Mouse (Mus musculus) intestine, postnatal 0 days (tissue): ENCODE results near the gene Tmem144. TPM values are rescaled to one million over a fixed set of nuclear protein-coding genes. Genes with fewer than 3 reads are reported as not detected.
"Not testable (repeated sequence)": the region's sequence is repeated elsewhere in the genome, so short reads cannot be mapped to it uniquely, and the experiment has no call there.

Experiments used
- ATAC-seq: fragments of 200-750 bp; cut with Nextera tagmentation; 2 replicates; pipeline ENCODE4 v1.8.0; 2017; ENCODE audit warnings: mild to moderate bottlenecking, moderate TSS enrichment, moderate library complexity
- H3K27ac ChIP-seq: fragments of 300-500 bp; sonication (generic); 2 replicates; pipeline ENCODE4 v1.5.1; 2014; ENCODE audit warnings: mild to moderate bottlenecking, low read depth, low read length, moderate library complexity
- H3K27me3 ChIP-seq: fragments of 300-500 bp; sonication (generic); replicated peaks from 2 replicates; pipeline ENCODE4 v1.6.1; 2014; ENCODE audit warnings: low read length, mixed read lengths; ENCODE audit not compliant: control insufficient read depth, insufficient read depth
- H3K36me3 ChIP-seq: fragments of 300-500 bp; sonication (generic); 2 replicates; pipeline ENCODE4 v1.6.1; 2014; ENCODE audit warnings: mild to moderate bottlenecking, moderate library complexity; ENCODE audit not compliant: control insufficient read depth, insufficient read depth
- H3K4me1 ChIP-seq: fragments of 300-500 bp; sonication (generic); replicated peaks from 2 replicates; pipeline ENCODE4 v1.6.1; 2014; ENCODE audit warnings: antibody characterized with exemption, low read length, mixed read lengths; ENCODE audit not compliant: control insufficient read depth, insufficient read depth
- H3K4me2 ChIP-seq: fragments of 300-500 bp; sonication (generic); replicated peaks from 2 replicates; pipeline ENCODE4 v1.6.1; 2014; ENCODE audit warnings: low read depth, mild to moderate bottlenecking, moderate library complexity
- H3K4me3 ChIP-seq: fragments of 300-500 bp; sonication (generic); 2 replicates; pipeline ENCODE4 v1.5.1; 2014; ENCODE audit warnings: low read depth, low read length
- H3K9ac ChIP-seq: fragments of 300-500 bp; sonication (generic); 2 replicates; pipeline ENCODE4 v1.6.1; 2014; ENCODE audit warnings: mild to moderate bottlenecking, low read depth, low read length
- H3K9me3 ChIP-seq: fragments of 300-500 bp; sonication (generic); 2 replicates; pipeline ENCODE4 v1.6.1; 2016; ENCODE audit warnings: mixed run types; ENCODE audit not compliant: control insufficient read depth
- CTCF ChIP-seq: sonication (generic); IDR thresholded peaks from 2 replicates; pipeline ENCODE4 v1.5.1; 2016; ENCODE audit warnings: low read depth, mild to moderate bottlenecking, control low read depth, antibody characterized with exemption, moderate library complexity
- WGBS: fragments of 180-500 bp; shearing (Covaris S2); extraction: QIAGEN DNeasy Blood & Tissue Kit; methylation state at CpG from one replicate; pipeline ENCODE4 v1.1.7; 2014; 5-methylcytosine and 5-hydroxymethylcytosine counted together
- polyA plus RNA-seq: library from polyadenylated mRNA; unstranded; fragments of >200 nt; fragmentation: Nextera tagmentation; extraction: Ambion mirVana; gene quantifications from 2 replicates; pipeline ENCODE4 v1.2.1, GENCODE M21; 2015

Tmem144 gene
- polyA plus RNA-seq, 1 experiment from 2014 or later: 59.3 TPM

DNA sequence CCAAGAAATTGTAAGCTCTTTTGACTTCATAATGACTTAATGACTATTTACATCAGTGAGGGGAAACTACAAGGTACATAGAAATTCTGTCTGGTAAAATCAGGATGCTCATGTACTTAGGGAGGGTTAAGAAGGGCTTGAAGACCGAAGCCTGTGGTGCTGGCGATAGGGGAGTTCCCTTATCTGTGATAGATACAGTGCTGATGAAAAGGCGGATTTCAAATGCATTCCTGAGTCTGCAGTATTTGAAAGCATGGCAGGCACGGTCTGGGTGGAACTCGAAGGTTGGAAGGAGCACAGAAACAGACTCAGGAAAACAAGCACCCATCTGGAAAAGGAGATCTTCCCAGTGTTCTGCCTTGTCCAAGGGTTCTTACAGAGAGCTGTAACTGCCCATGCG is 42.0 kb downstream of the Tmem144 start:
- no peak overlapping the region for H3K4me2 ChIP-seq
- no peak for TF ChIP-seq CTCF

DNA sequence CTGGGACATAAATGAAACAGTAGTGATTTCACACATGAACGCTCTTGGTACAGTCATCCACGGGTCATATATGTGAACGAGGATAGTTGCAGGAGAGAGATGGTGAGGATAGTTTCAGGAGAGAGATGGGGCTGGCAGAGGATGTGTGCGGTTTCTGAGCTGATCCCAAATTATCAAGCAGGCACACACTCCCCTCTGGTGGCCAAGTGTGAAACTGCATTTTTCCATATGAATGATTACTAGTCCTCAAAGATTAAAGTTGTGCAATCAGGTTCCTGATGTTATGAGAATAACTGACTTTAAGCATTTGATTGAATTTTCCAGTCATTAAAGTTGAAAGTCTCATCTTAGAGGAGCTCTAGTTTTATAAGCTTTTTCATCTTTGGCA is 43.4 kb downstream of the Tmem144 start:
- Histone ChIP-seq H3K27me3 (no peaks in the 10 kb centered on the region), H3K4me2 (no peak overlapping the region), H3K27ac (no peak overlapping the region), H3K9me3 (no peaks in the 10 kb centered on the region), H3K4me3 (no peak overlapping the region), H3K9ac (no peak overlapping the region), H3K4me1 (no peaks in the 10 kb centered on the region), H3K36me3 (no peaks in the 10 kb centered on the region; the same call in 1 of the 2 replicates)
- TF ChIP-seq CTCF: peak; percentile 95
- WGBS: 12% methylated on average over 4 of the region's 4 CpGs
- ATAC-seq: peak; percentile 41

More for the DNA sequence above, 42.0 kb downstream of the Tmem144 start:
- peaks cover 4% of the 10 kb centered on the region; the same call in 1 of the 2 replicates for H3K36me3 ChIP-seq
- H3K27me3 ChIP-seq: no peaks in the 10 kb centered on the region
- H3K9ac ChIP-seq: no peak overlapping the region
- H3K9me3 ChIP-seq: no peaks in the 10 kb centered on the region
- WGBS: 57% methylated on average over 6 of the region's 6 CpGs
- no peak for ATAC-seq
- no peak overlapping the region for H3K27ac ChIP-seq
- H3K4me3 ChIP-seq: no peak overlapping the region
- H3K4me1 ChIP-seq: no peaks in the 10 kb centered on the region

- no peaks in the 10 kb centered on the region for H3K27me3 ChIP-seq
- no peaks in the 10 kb centered on the region for H3K4me1 ChIP-seq
- no peak overlapping the region for H3K4me3 ChIP-seq
- no peaks in the 10 kb centered on the region; the same call in 1 of the 2 replicates for H3K36me3 ChIP-seq
- no peak for ATAC-seq
- 73% methylated on average over 9 of the region's 9 CpGs for WGBS
- H3K4me2 ChIP-seq: no peak overlapping the region
- no peak for TF ChIP-seq CTCF
- H3K9ac ChIP-seq: no peak overlapping the region
- H3K27ac ChIP-seq: no peak overlapping the region
- H3K9me3 ChIP-seq: no peaks in the 10 kb centered on the region
Measured at GRCm38 (mm10) chr3:79808530-79809179, 43.9 kb downstream of the Tmem144 start.

DNA sequence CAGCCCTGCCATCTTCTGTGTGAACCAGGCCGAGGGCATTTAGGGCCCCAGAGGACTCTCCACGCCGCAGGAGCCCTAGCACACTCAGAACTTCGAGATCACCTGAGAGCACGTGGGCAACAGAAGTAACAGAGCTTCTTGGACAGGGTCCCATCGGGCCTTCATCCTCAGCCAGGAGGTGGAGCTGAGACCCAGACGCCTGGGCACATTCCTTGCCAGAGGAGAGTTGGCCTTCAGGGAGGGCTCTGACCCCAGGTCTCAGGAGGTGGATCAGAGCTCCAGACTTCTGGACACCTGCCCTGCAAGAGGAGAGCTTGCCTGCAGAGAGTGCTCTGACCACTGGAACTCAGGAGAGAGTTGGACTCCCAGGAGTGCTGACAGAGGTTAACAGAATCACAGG is 51.8 kb downstream of the Tmem144 start:
- WGBS: 84% methylated on average over 7 of the region's 7 CpGs
- H3K36me3 ChIP-seq, H3K27me3 ChIP-seq, H3K9me3 ChIP-seq, H3K4me2 ChIP-seq, H3K27ac ChIP-seq, H3K4me3 ChIP-seq, H3K4me1 ChIP-seq, ATAC-seq, H3K9ac ChIP-seq: not testable (repeated sequence)

GRCm38 (mm10) chr3:79792307-79792706 is 60.3 kb downstream of the Tmem144 start:
- Histone ChIP-seq H3K9me3 (no peaks in the 10 kb centered on the region), H3K9ac (no peak overlapping the region), H3K27me3 (no peaks in the 10 kb centered on the region), H3K36me3 (no peaks in the 10 kb centered on the region), H3K27ac (no peak overlapping the region), H3K4me3 (no peak overlapping the region), H3K4me1 (no peaks in the 10 kb centered on the region), H3K4me2 (no peak overlapping the region)
- 77% methylated on average over 6 of the region's 6 CpGs for WGBS
- TF ChIP-seq CTCF: no peak
- ATAC-seq: no peak

DNA sequence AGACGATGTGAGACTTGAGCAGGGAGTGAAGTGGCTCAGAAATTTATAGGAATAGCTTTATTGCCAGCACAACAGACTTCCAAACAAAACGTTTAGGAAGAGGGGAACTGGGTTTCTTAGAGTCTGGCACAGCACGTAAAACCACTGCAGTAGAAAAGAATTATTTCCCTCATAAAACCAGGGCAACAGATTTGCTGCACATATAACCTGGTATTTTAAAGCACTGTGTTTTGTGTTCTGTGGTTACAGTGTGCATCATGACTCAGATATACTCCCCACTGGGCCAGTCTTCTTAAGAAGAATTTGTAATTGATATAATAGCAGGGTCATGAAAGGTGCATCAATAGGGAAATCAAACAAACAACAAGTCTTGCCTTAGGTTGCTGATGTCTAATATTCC is 62.2 kb downstream of the Tmem144 start:
- no peak for TF ChIP-seq CTCF
- Histone ChIP-seq H3K4me3 (no peak overlapping the region), H3K4me1 (no peaks in the 10 kb centered on the region), H3K4me2 (no peak overlapping the region), H3K27me3 (no peaks in the 10 kb centered on the region), H3K36me3 (no peaks in the 10 kb centered on the region), H3K9ac (no peak overlapping the region), H3K27ac (no peak overlapping the region), H3K9me3 (no peaks in the 10 kb centered on the region)
- WGBS: 49% methylated on average over 3 of the region's 3 CpGs
- ATAC-seq: no peak

DNA sequence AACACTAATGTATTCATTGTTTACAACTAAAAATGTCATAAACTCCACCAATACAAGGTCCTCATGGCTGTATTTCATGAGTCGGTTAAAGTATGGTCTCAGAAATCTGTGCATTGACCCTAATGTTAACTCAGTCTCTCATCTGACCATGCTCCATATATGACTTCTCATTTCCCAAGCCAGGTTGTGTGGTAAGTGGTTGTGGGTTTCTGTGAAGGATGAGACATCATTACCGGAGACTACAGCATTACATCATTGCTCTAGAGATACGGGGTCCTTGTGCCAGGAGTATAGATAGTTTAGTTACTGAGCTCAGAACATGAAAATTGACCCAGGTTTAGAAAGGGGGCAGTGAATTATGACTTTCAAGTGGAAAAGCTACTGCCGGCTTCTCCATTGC is 63.0 kb downstream of the Tmem144 start:
- ATAC-seq: no peak
- H3K9me3 ChIP-seq: no peaks in the 10 kb centered on the region
- no peak overlapping the region for H3K27ac ChIP-seq
- H3K4me2 ChIP-seq: no peak overlapping the region
- no peak overlapping the region for H3K4me3 ChIP-seq
- no peak overlapping the region for H3K9ac ChIP-seq
- WGBS: 77% methylated on average over 4 of the region's 4 CpGs
- no peak for TF ChIP-seq CTCF
- no peaks in the 10 kb centered on the region for H3K36me3 ChIP-seq
- no peaks in the 10 kb centered on the region for H3K27me3 ChIP-seq
- no peaks in the 10 kb centered on the region for H3K4me1 ChIP-seq
